Mouse (Mus musculus) limb, embryonic 15.5 days (tissue): Measurements from ENCODE around the gene Ccdc158. TPM values are rescaled to one million over a fixed set of nuclear protein-coding genes. Genes with fewer than 3 reads are reported as not detected.

ENCODE experiments used
- ATAC-seq: fragments of 200-750 bp; cut with Nextera tagmentation; 2 replicates; pipeline ENCODE4 v1.8.0; 2017; ENCODE audit warnings: low read depth, moderate TSS enrichment; ENCODE audit not compliant: insufficient number of reproducible peaks, low FRiP score, low TSS enrichment
- H3K27ac ChIP-seq: fragments of 300-500 bp; sonication (generic); 2 replicates; pipeline ENCODE4 v1.5.1; 2015; ENCODE audit warnings: moderate library complexity, mild to moderate bottlenecking, inconsistent platforms
- H3K27me3 ChIP-seq: fragments of 300-500 bp; sonication (generic); 2 replicates; pipeline ENCODE4 v1.6.1; 2015; ENCODE audit warnings: inconsistent platforms
- H3K36me3 ChIP-seq: fragments of 300-500 bp; sonication (generic); 2 replicates; pipeline ENCODE4 v1.6.1; 2015; ENCODE audit warnings: inconsistent platforms
- H3K4me1 ChIP-seq: fragments of 300-500 bp; sonication (generic); 2 replicates; pipeline ENCODE4 v1.6.1; 2015; ENCODE audit warnings: inconsistent platforms
- H3K4me2 ChIP-seq: fragments of 300-500 bp; sonication (generic); 2 replicates; pipeline ENCODE4 v1.6.1; 2015; ENCODE audit warnings: mild to moderate bottlenecking, inconsistent platforms
- H3K4me3 ChIP-seq: fragments of 300-500 bp; sonication (generic); 2 replicates; pipeline ENCODE4 v1.5.1; 2015; ENCODE audit warnings: mild to moderate bottlenecking, inconsistent platforms
- H3K9ac ChIP-seq: fragments of 300-500 bp; sonication (generic); 2 replicates; pipeline ENCODE4 v1.6.1; 2015; ENCODE audit warnings: inconsistent platforms
- H3K9me3 ChIP-seq: fragments of 300-500 bp; sonication (generic); 2 replicates; pipeline ENCODE4 v1.6.1; 2016; ENCODE audit warnings: inconsistent platforms
- WGBS: fragments of 180-500 bp; shearing (Covaris S2); methylation state at CpG from one replicate; pipeline ENCODE4 v1.1.7; 2015; 5-methylcytosine and 5-hydroxymethylcytosine counted together
- polyA plus RNA-seq: library from polyadenylated mRNA; unstranded; fragments of >200 nt; fragmentation: Nextera tagmentation; extraction: Ambion mirVana; gene quantifications from 2 replicates; pipeline ENCODE4 v1.2.1, GENCODE M21; 2015

Ccdc158 gene
- polyA plus RNA-seq = 0.42 and 0.99 TPM in 2 replicates

DNA sequence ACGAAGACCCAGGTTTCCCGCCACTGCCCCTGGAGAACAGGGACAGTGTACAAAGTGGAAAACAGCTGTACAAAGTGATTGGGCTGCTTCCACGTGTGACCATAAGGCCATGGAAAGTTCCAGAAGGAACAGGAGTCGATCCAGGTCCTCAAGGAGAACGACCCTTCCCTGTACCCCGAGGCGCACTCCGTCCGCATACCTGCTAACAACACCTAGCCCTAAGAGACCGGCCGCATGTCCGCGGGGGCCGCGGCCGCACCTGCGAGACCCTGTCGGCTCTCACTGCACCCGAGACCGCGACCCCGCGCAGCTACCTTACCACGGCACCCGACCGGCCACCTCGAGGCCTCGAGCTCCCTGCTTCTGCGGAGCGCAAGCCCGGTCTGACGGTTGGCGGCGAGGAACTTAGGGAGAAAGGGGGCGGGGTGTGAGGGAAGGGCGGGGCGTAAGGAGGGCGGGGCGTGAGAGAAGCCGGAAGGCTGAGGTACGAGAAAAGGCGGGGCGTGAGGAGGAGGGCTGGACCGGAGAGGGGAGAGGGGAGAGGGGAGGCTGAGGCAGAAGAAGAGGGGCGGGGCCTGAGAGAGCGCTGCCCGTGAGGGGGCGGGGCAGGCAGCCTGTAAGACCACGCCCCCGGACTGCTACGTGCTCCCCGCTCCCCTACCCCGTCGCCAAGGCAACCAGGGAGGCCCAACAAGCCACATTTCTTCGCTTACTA is at the start of gene Ccdc158:
TSS of gene Ccdc158 (minus strand) at position 413 of the 715 bp plus-strand sequence.
- peak; percentile 87 for ATAC-seq
- H3K9me3 ChIP-seq = no peaks in the 10 kb centered on the region
- H3K27me3 ChIP-seq = no peaks in the 10 kb centered on the region
- no peak within 1 kb of the TSS for H3K27ac ChIP-seq
- H3K9ac ChIP-seq = no peak within 1 kb of the TSS
- H3K4me1 ChIP-seq = peaks cover 13% of the 10 kb centered on the region
- WGBS = 10% methylated on average over 46 of the region's 55 CpGs
- peak within 1 kb of the TSS; percentile 47 for H3K4me3 ChIP-seq
- no peaks in the 10 kb centered on the region for H3K36me3 ChIP-seq
- peak within 1 kb of the TSS; percentile 90 for H3K4me2 ChIP-seq

DNA sequence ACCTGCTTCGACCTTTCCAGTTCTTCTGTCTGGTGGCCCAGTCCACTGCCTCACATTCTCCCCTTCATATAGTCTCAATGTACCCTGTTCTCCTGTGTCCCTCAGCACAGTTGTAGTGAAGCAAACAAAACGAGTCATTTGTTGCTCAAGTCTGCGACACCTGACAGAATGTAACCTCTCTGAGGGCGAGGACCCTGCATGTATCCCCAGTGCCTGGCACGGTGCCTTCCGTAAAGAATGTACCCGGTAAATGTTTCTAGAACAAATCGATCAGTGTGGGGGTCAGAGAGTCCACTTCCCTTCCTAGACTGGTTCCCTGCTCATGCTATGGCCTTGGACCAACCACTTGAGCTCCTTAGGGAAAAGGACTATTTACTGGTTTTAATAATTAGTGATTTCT is 46.5 kb upstream of the Ccdc158 start:
- H3K27ac ChIP-seq = no peak overlapping the region

DNA sequence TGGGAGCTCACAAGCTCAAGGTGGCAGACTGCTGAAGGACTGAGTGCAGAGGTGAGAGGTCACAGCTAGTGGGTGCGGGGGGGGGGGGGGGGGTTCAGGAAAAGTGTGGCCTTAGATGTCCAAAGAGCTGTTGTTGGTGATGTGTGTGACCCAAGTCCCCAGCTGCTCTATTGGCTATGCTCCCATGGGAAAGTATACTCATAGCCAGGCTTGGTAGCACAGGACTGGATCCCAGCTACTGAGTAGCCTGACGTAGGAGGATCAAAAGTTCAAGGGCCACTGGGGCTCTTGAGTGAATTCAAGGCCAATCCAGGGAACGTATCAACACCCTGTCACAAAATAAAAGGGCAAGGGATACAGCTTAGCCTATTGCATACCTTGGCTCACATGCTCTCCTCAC is 43.8 kb upstream of the Ccdc158 start:
- Histone ChIP-seq H3K4me1 (no peaks in the 10 kb centered on the region), H3K27ac (no peak overlapping the region), H3K4me2 (no peak overlapping the region), H3K9me3 (no peaks in the 10 kb centered on the region), H3K27me3 (no peaks in the 10 kb centered on the region), H3K36me3 (no peaks in the 10 kb centered on the region), H3K4me3 (no peak overlapping the region), H3K9ac (no peak overlapping the region)
- ATAC-seq = no peak
- 77% methylated on average over 3 of the region's 3 CpGs for WGBS

More for the DNA sequence above, 46.5 kb upstream of the Ccdc158 start:
- H3K9ac ChIP-seq = no peak overlapping the region
- no peak for ATAC-seq
- H3K4me3 ChIP-seq = no peak overlapping the region
- no peak overlapping the region for H3K4me2 ChIP-seq
- H3K36me3 ChIP-seq = no peaks in the 10 kb centered on the region
- H3K27me3 ChIP-seq = no peaks in the 10 kb centered on the region
- H3K4me1 ChIP-seq = no peaks in the 10 kb centered on the region
- 79% methylated on average over 8 of the region's 8 CpGs for WGBS
- H3K9me3 ChIP-seq = no peaks in the 10 kb centered on the region

DNA sequence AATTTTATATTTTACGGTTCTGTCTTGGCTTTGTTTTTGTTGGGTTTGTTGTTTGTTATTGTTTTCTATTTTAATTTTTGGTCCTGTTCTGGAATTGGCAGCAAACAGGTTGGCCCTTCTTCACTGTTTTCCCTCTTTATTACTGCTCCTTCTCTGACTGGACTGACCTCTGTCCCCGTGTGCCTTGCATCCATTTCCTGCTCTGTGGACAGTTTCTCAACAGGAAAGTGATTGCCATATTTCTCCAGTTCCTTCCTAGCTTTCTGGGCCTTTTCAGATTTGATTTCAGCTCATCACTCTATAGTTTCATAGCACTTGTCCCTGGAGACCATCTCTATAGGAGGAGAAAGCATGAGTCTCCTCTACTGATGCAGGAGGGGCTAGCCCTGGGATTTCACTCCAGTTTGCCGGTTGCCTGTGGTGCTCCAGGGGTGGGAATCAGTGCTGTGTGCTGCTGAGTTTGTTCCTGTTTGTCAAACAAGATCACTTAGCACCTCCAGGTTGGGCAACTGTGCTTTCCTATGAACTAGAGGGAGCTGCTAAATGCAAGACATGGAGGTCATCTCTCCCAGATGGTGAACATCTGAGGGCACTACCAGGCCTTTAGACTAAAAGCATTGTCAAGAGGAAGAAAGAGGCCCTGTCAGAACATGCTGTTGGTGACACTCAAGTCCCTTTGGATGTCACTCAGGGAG is 42.7 kb upstream of the Ccdc158 start:
- no peak overlapping the region for H3K4me3 ChIP-seq
- WGBS = 65% methylated on average over 3 of the region's 3 CpGs
- no peaks in the 10 kb centered on the region for H3K4me1 ChIP-seq
- H3K36me3 ChIP-seq = no peaks in the 10 kb centered on the region
- no peak overlapping the region for H3K9ac ChIP-seq
- no peak overlapping the region for H3K27ac ChIP-seq
- no peaks in the 10 kb centered on the region for H3K27me3 ChIP-seq
- no peaks in the 10 kb centered on the region for H3K9me3 ChIP-seq
- H3K4me2 ChIP-seq = no peak overlapping the region
- ATAC-seq = no peak

DNA sequence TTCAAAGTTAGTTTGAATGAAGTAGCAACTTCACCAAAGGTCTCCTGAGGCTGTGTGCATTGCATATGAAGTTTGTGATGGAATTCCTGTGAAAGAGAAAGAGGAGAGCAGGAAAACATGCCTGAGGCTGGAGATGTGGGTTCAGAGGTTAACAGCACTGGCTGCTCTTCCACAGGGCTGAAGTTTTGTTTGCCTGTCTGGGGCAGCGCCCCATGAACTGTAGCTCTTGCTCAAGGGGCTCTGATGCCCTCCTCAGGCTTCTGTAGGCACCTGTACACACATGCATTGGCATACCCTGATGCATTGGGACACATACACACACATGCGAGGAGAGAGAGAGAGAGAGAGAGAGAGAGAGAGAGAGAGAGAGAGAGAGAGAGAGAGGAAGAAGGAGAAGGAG is 40.8 kb upstream of the Ccdc158 start:
- no peak for ATAC-seq

DNA sequence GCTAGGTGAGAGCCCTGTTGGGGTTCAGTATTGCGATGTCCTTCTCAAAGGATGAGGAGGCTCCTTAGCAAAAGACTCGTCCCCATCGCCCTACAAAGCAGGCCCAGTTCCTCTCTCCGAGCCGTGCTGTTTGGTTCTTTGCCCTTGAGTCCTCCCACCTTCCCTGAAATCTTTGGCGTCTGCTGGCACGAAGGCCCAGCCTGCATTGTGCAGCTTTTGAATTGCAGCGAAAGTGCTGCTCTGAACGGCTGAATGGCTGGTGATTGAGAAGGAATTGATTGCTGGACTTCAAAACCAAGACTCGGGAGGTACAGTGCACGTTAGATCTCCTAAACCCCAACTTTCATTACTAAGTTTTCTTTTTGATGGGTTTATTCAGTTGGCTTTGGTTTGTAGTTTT is 40.2 kb upstream of the Ccdc158 start:
- WGBS = 66% methylated on average over 11 of the region's 11 CpGs
- no peak for ATAC-seq
- H3K9me3 ChIP-seq = no peaks in the 10 kb centered on the region
- H3K4me2 ChIP-seq = no peak overlapping the region
- no peak overlapping the region for H3K4me3 ChIP-seq
- H3K27ac ChIP-seq = no peak overlapping the region
- no peaks in the 10 kb centered on the region; the same call in 1 of the 2 replicates for H3K4me1 ChIP-seq
- no peaks in the 10 kb centered on the region for H3K36me3 ChIP-seq
- no peak overlapping the region for H3K9ac ChIP-seq
- H3K27me3 ChIP-seq = no peaks in the 10 kb centered on the region

More for the DNA sequence above, 40.8 kb upstream of the Ccdc158 start:
- Histone ChIP-seq H3K36me3 (no peaks in the 10 kb centered on the region), H3K9me3 (no peaks in the 10 kb centered on the region), H3K27me3 (no peaks in the 10 kb centered on the region), H3K9ac (no peak overlapping the region), H3K4me1 (no peaks in the 10 kb centered on the region), H3K4me3 (no peak overlapping the region), H3K4me2 (no peak overlapping the region), H3K27ac (no peak overlapping the region)
- WGBS = 77% methylated on average over 2 of the region's 2 CpGs

DNA sequence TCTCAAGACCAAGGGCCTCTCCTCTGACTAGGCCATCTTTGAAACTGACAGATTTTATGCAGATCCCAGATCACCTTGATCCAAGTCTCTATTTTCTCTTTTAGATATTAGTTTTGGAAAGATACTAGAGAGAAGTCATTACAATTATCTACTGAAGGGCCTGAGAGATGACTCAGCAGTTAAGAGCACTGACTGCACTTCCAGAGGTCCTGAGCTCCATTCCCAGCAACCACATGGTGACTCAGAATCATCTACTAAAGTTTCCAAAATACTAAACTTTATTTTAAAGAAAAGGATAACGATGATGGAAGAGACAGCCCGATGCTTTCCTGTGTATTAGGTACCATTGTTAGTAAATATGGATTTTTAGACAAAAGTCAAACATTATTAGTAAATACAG is 39.8 kb upstream of the Ccdc158 start:
- H3K9me3 ChIP-seq = no peaks in the 10 kb centered on the region
- no peak overlapping the region for H3K9ac ChIP-seq
- no peaks in the 10 kb centered on the region for H3K36me3 ChIP-seq
- WGBS = 89% methylated on average over 2 of the region's 2 CpGs
- ATAC-seq = no peak
- H3K4me2 ChIP-seq = no peak overlapping the region
- H3K27me3 ChIP-seq = no peaks in the 10 kb centered on the region
- H3K4me3 ChIP-seq = no peak overlapping the region
- no peaks in the 10 kb centered on the region; the same call in 1 of the 2 replicates for H3K4me1 ChIP-seq
- H3K27ac ChIP-seq = no peak overlapping the region

DNA sequence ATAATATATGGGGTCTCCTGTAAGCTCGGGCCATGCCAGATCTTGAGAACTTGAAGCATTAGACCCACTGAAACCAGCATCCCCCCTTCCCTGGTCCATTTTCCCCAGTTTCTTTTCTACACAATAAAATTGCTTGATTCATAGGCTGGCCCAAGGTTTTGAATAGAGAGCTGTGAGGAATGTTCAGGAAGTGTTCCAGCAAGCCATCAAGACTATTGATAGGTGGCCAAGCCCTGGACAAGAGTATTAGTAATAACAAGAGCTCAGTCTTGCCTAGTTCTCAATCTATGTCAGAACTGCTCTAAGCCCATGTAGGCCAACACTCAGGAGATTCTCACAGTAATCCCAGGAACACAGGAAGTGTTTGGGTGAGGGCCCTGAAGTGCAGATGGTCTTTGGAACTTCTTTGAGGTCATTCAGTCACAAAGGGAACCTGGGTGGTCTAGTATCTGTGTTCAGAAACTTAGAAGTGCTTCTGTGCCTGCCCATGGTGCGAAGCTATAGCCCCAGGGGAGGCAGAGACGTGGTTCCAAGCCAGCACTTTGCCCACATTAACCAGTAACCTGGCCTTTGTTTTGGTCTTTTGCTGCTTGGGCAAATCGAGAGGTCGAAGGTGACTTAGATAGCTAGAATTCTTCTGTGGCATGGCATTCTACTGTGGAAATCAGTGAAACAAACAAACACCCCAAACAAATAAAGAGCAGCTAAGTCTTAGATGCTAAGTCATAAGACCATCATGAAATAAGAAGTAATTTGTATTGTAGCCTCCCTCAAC is 37.7 kb upstream of the Ccdc158 start:
- 75% methylated on average over 5 of the region's 5 CpGs for WGBS
- Histone ChIP-seq H3K4me2 (no peak overlapping the region), H3K36me3 (no peaks in the 10 kb centered on the region), H3K9ac (no peak overlapping the region), H3K4me3 (no peak overlapping the region), H3K27ac (no peak overlapping the region), H3K9me3 (no peaks in the 10 kb centered on the region), H3K4me1 (no peaks in the 10 kb centered on the region; the same call in 1 of the 2 replicates), H3K27me3 (no peaks in the 10 kb centered on the region)
- ATAC-seq = no peak

DNA sequence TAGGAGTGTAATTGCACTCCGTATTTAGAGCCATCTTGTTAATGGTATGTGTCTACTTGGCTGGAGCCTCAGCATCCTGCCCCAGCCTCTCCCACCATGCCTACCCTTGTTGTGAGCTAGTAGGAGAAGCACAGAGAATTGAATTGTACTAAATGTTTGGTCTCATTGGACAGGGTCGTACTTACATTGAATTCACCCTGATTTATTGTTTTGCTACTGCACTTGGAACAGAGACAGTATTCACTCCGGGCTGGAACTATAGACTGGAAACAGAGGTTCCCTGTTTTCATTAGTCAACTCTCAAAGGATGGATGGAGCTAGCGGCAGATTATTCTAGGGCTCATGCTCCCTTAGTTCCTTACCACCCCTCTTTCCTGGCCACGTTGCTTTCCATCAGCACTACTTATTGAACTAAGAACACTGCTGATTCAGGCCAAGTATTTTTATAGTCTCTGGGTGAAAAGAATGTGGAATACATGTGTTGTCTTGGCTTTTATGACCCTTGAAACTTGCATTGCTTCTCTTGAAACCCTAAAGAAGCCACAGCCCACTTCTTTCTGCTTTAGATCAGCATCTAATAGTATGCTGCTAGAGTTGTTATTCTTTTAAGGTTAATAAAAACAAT is 36.7 kb upstream of the Ccdc158 start:
- no peaks in the 10 kb centered on the region for H3K9me3 ChIP-seq
- no peak overlapping the region for H3K4me2 ChIP-seq
- WGBS = 40% methylated on average over 5 of the region's 5 CpGs
- 0 out of 2 replicates have a peak overlapping the region, but pooled peaks have one; percentile 34 for H3K27ac ChIP-seq
- no peaks in the 10 kb centered on the region for H3K36me3 ChIP-seq
- H3K4me3 ChIP-seq = no peak overlapping the region
- H3K9ac ChIP-seq = no peak overlapping the region
- H3K4me1 ChIP-seq = no peaks in the 10 kb centered on the region; the same call in 1 of the 2 replicates
- H3K27me3 ChIP-seq = no peaks in the 10 kb centered on the region
- ATAC-seq = no peak

DNA sequence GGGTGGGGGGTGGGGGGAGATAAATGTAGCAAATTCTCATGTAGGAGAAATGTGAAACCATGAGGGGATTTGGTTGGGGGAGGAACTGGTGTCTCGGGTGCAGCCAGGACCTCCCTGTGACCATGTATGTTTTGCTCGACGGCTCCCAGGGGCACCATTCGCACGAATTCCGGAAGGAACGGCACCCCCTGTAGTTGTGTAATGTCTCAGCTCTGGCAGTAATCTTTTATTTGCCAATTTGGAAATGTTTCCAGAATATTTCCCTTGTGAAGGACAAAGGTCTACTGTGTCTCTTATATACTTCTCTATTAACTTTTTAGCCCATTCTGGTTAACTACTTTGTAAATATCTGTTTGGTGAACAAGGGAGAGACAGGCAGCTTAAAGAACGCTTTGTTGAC is 35.7 kb upstream of the Ccdc158 start:
- Histone ChIP-seq H3K9me3 (no peaks in the 10 kb centered on the region), H3K4me3 (no peak overlapping the region), H3K4me2 (no peak overlapping the region), H3K27ac (no peak overlapping the region), H3K4me1 (no peaks in the 10 kb centered on the region; the same call in 1 of the 2 replicates), H3K27me3 (no peaks in the 10 kb centered on the region), H3K36me3 (no peaks in the 10 kb centered on the region), H3K9ac (no peak overlapping the region)
- ATAC-seq = no peak
- WGBS = 39% methylated on average over 8 of the region's 8 CpGs

DNA sequence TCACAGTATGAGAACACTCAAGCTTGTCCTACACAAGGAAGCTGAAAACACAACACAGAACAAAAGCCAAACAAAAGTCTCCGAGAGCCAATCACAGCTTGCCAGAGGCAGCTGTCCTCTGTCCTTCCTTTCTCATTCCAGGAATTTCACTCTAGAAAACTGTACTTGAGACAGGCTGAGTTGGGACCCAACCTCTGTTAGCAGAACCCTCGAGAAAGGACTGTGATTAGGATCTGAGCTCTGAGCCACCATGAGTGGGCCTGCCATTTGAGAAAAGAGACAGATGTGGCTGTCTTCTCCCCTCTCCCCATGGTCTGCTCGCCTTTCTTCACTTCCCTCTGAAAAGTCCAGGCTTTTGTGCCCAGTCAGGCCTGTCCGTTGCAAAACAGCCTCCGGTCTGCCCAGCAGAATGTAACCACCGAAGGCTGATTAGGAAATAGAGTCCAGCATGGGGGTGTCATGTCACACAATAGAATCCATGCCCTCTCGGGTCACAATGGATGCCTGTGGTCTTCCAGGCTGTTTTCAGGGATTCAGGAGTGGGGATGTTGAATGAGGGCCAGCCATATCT is 32.9 kb upstream of the Ccdc158 start:
- Histone ChIP-seq H3K4me2 (no peak overlapping the region), H3K4me3 (no peak overlapping the region), H3K9me3 (no peaks in the 10 kb centered on the region), H3K36me3 (no peaks in the 10 kb centered on the region), H3K4me1 (no peaks in the 10 kb centered on the region; the same call in 1 of the 2 replicates), H3K27me3 (no peaks in the 10 kb centered on the region), H3K9ac (no peak overlapping the region), H3K27ac (no peak overlapping the region)
- no peak for ATAC-seq
- 75% methylated on average over 7 of the region's 7 CpGs for WGBS
